Mouse (Mus musculus) kidney, adult 10 weeks (tissue): ENCODE measurements around the gene Fam221a. TPM values are rescaled to one million over a fixed set of nuclear protein-coding genes. Genes with fewer than 3 reads are reported as not detected.

ENCODE experiments used
- polyA plus RNA-seq: library from polyadenylated mRNA; stranded (reverse); fragments of 350-450 nt; fragmentation: Illumina TruSeq; extraction: RNeasy Lipid Tissue Mini Kit (QIAGEN cat#74804); gene quantifications from one replicate; pipeline ENCODE4 v1.2.3, GENCODE M21; 2014; ENCODE audit warnings: low read depth, low replicate concordance

Gene Fam221a
- 3.5 TPM for polyA plus RNA-seq

DNA sequence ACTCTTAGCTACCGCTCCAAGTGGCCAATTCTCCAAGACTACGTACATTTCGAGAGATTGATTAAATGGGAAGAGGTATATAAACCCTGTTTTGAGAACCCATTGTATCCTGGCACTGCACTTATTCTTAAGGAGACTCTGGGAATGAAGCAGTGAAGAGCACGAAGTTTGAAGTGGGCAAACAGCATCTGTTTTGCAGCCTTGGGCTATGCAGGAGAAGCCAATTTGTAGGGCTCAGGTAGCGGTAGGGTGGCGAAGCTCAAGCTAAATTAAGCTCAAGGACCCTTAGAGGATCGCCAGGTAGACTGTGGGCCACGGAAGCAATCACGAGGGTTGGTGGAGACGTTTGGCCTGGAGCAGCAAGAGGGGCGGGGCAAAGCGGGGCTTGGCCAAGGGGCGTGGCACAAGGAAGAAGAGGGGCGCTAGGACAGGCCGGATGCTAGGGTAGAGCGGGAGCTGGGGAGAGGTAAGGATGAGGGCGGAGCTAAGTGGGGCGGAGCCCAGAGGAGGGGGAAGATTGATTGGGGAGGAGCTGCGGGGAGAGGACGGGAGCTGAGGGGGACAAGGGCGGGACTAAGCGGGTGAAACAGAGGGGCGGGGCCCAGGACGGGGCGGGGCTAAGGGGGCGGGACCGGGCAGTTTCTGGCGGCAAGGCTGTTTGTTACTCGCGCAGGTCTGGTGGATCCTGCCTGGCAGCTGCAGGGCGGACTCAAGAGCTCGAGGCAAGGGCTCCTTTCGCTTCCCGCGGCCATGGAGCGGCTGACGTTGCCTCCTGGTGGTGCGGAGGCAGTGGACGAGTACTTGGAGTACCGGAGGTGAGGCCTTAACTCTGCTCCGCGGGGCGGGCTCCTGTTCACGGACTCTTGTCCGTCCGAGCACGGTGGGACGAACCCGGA lies at the start of gene Fam221a:
Gene Fam221a (plus strand): TSS at position 581 of the 896 bp plus-strand sequence.

DNA sequence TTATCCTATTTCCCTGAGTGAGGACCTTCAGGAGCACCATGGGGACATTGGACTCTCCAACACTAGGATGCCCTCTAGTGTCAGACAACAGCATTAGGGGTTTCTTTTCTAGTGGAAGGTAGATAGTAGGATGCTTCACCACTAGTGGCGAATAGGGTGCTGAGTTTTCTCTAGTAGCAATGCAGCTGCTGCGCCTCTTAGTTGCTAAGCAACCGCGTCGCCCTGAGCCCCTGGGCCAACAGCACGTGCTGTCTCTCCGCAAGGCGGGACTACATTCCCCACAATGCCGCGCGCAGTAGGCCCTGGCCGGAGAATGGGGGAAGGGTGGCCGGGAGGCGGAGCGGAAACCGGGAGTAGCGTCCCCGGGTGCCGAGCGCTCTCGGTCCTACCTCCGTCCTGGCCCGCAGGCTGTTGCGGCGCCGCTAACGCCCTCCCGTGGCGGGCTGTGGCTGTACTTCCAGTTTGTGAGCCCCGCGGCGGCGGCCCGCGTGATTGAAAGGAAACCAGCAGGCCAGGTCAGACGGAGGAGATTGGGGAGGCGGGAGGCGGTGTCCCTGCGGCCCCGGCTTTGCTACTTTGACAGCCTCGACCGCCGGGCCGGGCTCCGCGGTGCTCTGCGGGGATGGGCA lies 48.5 kb upstream of the Fam221a start, which contains the start of gene Ccdc126:
Gene Ccdc126 (plus strand): TSS at position 309 of the 629 bp plus-strand sequence.

DNA sequence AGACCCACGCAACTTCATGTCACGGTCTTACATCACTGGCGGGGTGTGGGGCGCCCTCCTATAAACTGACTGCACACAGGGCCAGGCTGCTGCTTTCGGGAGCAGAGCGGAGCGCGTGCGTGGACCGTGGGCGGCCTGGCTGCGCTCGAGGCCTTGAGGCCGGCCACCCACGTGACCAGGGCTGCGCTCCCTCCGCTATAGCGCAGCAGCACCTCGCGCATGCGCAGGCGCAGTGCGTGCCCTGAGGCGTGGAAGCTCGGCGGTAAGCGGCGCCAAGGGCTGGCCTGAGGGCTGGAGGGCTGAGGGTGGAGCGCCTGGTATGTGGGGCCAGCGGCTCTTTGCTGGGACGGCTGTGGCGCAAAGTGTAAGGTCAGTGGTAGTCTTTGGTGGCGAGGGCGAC lies 27.8 kb downstream of the Fam221a start, which contains the start of gene Stk31:
Gene Stk31 (plus strand): TSS at position 289 of the 400 bp plus-strand sequence.

Other genes with a start within 250 kb of the Fam221a start
- 0.08 TPM for gene Igf2bp3, start 152.8 kb upstream of the Fam221a start, polyA plus RNA-seq
- 105 TPM for gene Tra2a, start 103.7 kb upstream of the Fam221a start, polyA plus RNA-seq
- 14.7 TPM for gene Ccdc126, start 48.5 kb upstream of the Fam221a start, polyA plus RNA-seq
- gene Stk31, start 27.9 kb downstream of the Fam221a start, polyA plus RNA-seq: not detected